Mouse (Mus musculus) right cerebral cortex, adult 18-20 months (tissue): ENCODE data around the gene Ndufs4.

ENCODE experiments used
- DNase-seq: peaks from one replicate; pipeline ENCODE4 v3.0.0; 2022; ENCODE audit warnings: mixed read lengths

Ndufs4 gene

GRCm38 (mm10) chr13:114388211-114388965, at the start of gene Ndufs4:
Gene Ndufs4 (minus strand): TSS chr13:114388258.
- DNase-seq, result no peak

- DNase-seq, result no peak
Measured at GRCm38 (mm10) chr13:114432491-114432890, 44.4 kb upstream of the Ndufs4 start.

GRCm38 (mm10) chr13:114425230-114425629, 37.2 kb upstream of the Ndufs4 start:
- DNase-seq, result no peak

GRCm38 (mm10) chr13:114420235-114420634, 32.2 kb upstream of the Ndufs4 start:
- no peak for DNase-seq

GRCm38 (mm10) chr13:114419364-114419763, 31.3 kb upstream of the Ndufs4 start:
- DNase-seq, result no peak

GRCm38 (mm10) chr13:114412326-114412725, 24.3 kb upstream of the Ndufs4 start:
- no peak for DNase-seq

- DNase-seq, result no peak
Measured at GRCm38 (mm10) chr13:114406866-114407265, 18.8 kb upstream of the Ndufs4 start.

GRCm38 (mm10) chr13:114406424-114406823, 18.4 kb upstream of the Ndufs4 start:
- no peak for DNase-seq

- DNase-seq, result no peak
Measured at GRCm38 (mm10) chr13:114405100-114405715, 17.1 kb upstream of the Ndufs4 start.

GRCm38 (mm10) chr13:114398906-114399305, 10.8 kb upstream of the Ndufs4 start:
- no peak for DNase-seq

- DNase-seq, result no peak
Measured at GRCm38 (mm10) chr13:114397281-114397680, 9.2 kb upstream of the Ndufs4 start.

- no peak for DNase-seq
Measured at GRCm38 (mm10) chr13:114396863-114397262, 8.8 kb upstream of the Ndufs4 start.

- peak; percentile 10 for DNase-seq
Measured at GRCm38 (mm10) chr13:114394784-114395183, 6.7 kb upstream of the Ndufs4 start.

GRCm38 (mm10) chr13:114392501-114392900, 4.4 kb upstream of the Ndufs4 start:
- no peak for DNase-seq

GRCm38 (mm10) chr13:114387521-114388171, 412 bp downstream of the Ndufs4 start:
- DNase-seq, result peak; percentile 92

- DNase-seq, result no peak
Measured at GRCm38 (mm10) chr13:114387074-114387487, 977 bp downstream of the Ndufs4 start.

- DNase-seq, result no peak
Measured at GRCm38 (mm10) chr13:114376511-114376910, 11.5 kb downstream of the Ndufs4 start.

GRCm38 (mm10) chr13:114362086-114362485, 26.0 kb downstream of the Ndufs4 start:
- DNase-seq, result no peak

- DNase-seq, result no peak
Measured at GRCm38 (mm10) chr13:114351321-114351946, 36.6 kb downstream of the Ndufs4 start.

- no peak for DNase-seq
Measured at GRCm38 (mm10) chr13:114344979-114345712, 42.9 kb downstream of the Ndufs4 start.

GRCm38 (mm10) chr13:114344220-114344973, 43.7 kb downstream of the Ndufs4 start:
- no peak for DNase-seq

- DNase-seq, result no peak
Measured at GRCm38 (mm10) chr13:114343001-114343400, 45.1 kb downstream of the Ndufs4 start.
